Mouse (Mus musculus) liver, postnatal 0 days (tissue): Measurements from ENCODE around the gene Fxyd5. TPM values are rescaled to one million over a fixed set of nuclear protein-coding genes. Genes with fewer than 3 reads are reported as not detected.
A peak's percentile ranks its signal among the peaks of the same experiment; 100 is the strongest.

Source experiments
- ATAC-seq: fragments of 200-750 bp; cut with Nextera tagmentation; 2 replicates; pipeline ENCODE4 v1.8.0; 2017; ENCODE audit warnings: mild to moderate bottlenecking, moderate library complexity
- DNase-seq: peaks from one replicate; pipeline ENCODE4 v3.0.0-alpha.2; 2016
- H3K27ac ChIP-seq: fragments of 300-500 bp; sonication (generic); 2 replicates; pipeline ENCODE4 v1.5.1; 2014; ENCODE audit warnings: antibody characterized with exemption, moderate library complexity, mild to moderate bottlenecking, low read depth
- H3K27me3 ChIP-seq: fragments of 300-500 bp; sonication (generic); 2 replicates; pipeline ENCODE4 v1.6.1; 2014; ENCODE audit warnings: low read length, control low read depth, mixed read lengths; ENCODE audit not compliant: insufficient read depth
- H3K36me3 ChIP-seq: fragments of 300-500 bp; sonication (generic); replicated peaks from 2 replicates; pipeline ENCODE4 v1.6.1; 2014; ENCODE audit warnings: mild to moderate bottlenecking, control low read depth, low read length, moderate library complexity, mixed read lengths; ENCODE audit not compliant: insufficient read depth
- H3K4me1 ChIP-seq: fragments of 300-500 bp; sonication (generic); 2 replicates; pipeline ENCODE4 v1.6.1; 2014; ENCODE audit warnings: antibody characterized with exemption, mild to moderate bottlenecking, control low read depth; ENCODE audit not compliant: insufficient read depth
- H3K4me2 ChIP-seq: fragments of 300-500 bp; sonication (generic); 2 replicates; pipeline ENCODE4 v1.6.1; 2014; ENCODE audit warnings: low read depth, mild to moderate bottlenecking, low read length, moderate library complexity, mixed read lengths
- H3K4me3 ChIP-seq: fragments of 300-500 bp; sonication (generic); 2 replicates; pipeline ENCODE4 v1.5.1; 2014; ENCODE audit warnings: low read depth, low read length
- H3K9ac ChIP-seq: fragments of 300-500 bp; sonication (generic); replicated peaks from 2 replicates; pipeline ENCODE4 v1.6.1; 2014; ENCODE audit warnings: mild to moderate bottlenecking, moderate library complexity
- H3K9me3 ChIP-seq: fragments of 300-500 bp; sonication (generic); 2 replicates; pipeline ENCODE4 v1.6.1; 2016; ENCODE audit warnings: mild to moderate bottlenecking, control low read depth, low read length, mixed read lengths
- CTCF ChIP-seq: sonication (generic); IDR thresholded peaks from 2 replicates; pipeline ENCODE4 v1.5.1; 2016; ENCODE audit warnings: antibody characterized with exemption, low read depth
- EP300 ChIP-seq: IDR thresholded peaks from 2 replicates; pipeline ENCODE4 v1.6.1; 2016; ENCODE audit warnings: antibody characterized with exemption, low read depth, mild to moderate bottlenecking
- WGBS: fragments of 180-500 bp; shearing (Covaris S2); extraction: QIAGEN DNeasy Blood & Tissue Kit; methylation state at CpG from one replicate; pipeline ENCODE4 v1.1.7; 2014; ENCODE audit not compliant: insufficient replicate concordance; 5-methylcytosine and 5-hydroxymethylcytosine counted together
- polyA plus RNA-seq: library from polyadenylated mRNA; unstranded; fragments of >200 nt; fragmentation: Nextera tagmentation; extraction: Ambion mirVana; gene quantifications from 2 replicates; pipeline ENCODE4 v1.2.1, GENCODE M21; 2015

Fxyd5 gene
- polyA plus RNA-seq, 1 experiment from 2014 or later: 29.4 TPM

GRCm38 (mm10) chr7:31084140-31084539 is 41.9 kb upstream of the Fxyd5 start:
- DNase-seq: no peak
- H3K4me3 ChIP-seq: no peak overlapping the region
- no peak for ATAC-seq

GRCm38 (mm10) chr7:31082831-31083588 is 40.7 kb upstream of the Fxyd5 start:
- WGBS: 70% methylated on average over 14 of the region's 14 CpGs
- peak; percentile 50; the same call in 1 of the 2 replicates for ATAC-seq
- Histone ChIP-seq H3K27me3 (no peaks in the 10 kb centered on the region), H3K9ac (no peak overlapping the region), H3K4me1 (peaks cover 17% of the 10 kb centered on the region), H3K27ac (peak overlapping the region; percentile 53; the same call in 1 of the 2 replicates), H3K4me2 (no peak overlapping the region), H3K4me3 (no peak overlapping the region), H3K9me3 (no peaks in the 10 kb centered on the region), H3K36me3 (no peaks in the 10 kb centered on the region)
- DNase-seq: no peak
- TF ChIP-seq EP300 (no peak), CTCF (no peak)

More at GRCm38 (mm10) chr7:31084140-31084539, 41.9 kb upstream of the Fxyd5 start:
- Histone ChIP-seq H3K27me3 (no peaks in the 10 kb centered on the region), H3K27ac (peak overlapping the region; percentile 53), H3K9ac (no peak overlapping the region), H3K9me3 (no peaks in the 10 kb centered on the region), H3K4me2 (no peak overlapping the region), H3K36me3 (no peaks in the 10 kb centered on the region), H3K4me1 (peaks cover 23% of the 10 kb centered on the region)
- WGBS: 51% methylated on average over 9 of the region's 9 CpGs
- TF ChIP-seq EP300: no peak
- no peak for TF ChIP-seq CTCF

GRCm38 (mm10) chr7:31082106-31082505 is 39.8 kb upstream of the Fxyd5 start:
- no peaks in the 10 kb centered on the region for H3K27me3 ChIP-seq
- no peak overlapping the region for H3K27ac ChIP-seq
- H3K36me3 ChIP-seq: no peaks in the 10 kb centered on the region
- H3K9ac ChIP-seq: no peak overlapping the region
- ATAC-seq (no peak), DNase-seq (no peak)
- no peak for TF ChIP-seq EP300
- no peak for TF ChIP-seq CTCF
- no peak overlapping the region for H3K4me2 ChIP-seq
- peaks cover 15% of the 10 kb centered on the region for H3K4me1 ChIP-seq
- H3K9me3 ChIP-seq: no peaks in the 10 kb centered on the region
- H3K4me3 ChIP-seq: no peak overlapping the region

DNA sequence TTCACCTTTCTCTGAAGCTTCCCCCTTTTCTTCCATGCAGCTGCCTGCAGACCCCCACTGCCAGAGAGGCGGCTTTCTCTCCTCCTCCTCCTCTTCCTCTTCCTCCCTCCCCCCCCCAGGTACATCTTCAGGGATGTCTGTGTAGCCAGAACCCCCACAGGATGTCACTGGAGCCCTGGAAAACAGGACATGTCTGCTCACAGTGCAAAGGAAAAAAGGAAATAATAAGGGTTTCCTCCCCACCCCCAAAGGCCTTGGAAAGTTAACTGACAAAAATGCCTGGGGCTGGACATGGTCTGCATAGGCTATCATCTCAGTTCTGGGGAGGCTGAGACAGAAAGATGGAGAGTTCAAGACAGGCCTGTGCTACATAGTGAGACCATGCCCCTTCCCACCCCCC is 38.8 kb upstream of the Fxyd5 start:
- peaks cover 15% of the 10 kb centered on the region for H3K4me1 ChIP-seq
- TF ChIP-seq CTCF: no peak
- no peak for TF ChIP-seq EP300
- H3K4me3 ChIP-seq: no peak overlapping the region
- 47% methylated on average over 1 of the region's 1 CpGs for WGBS
- no peak overlapping the region for H3K9ac ChIP-seq
- no peaks in the 10 kb centered on the region for H3K36me3 ChIP-seq
- no peak overlapping the region for H3K27ac ChIP-seq
- no peaks in the 10 kb centered on the region for H3K9me3 ChIP-seq
- ATAC-seq: no peak
- H3K4me2 ChIP-seq: no peak overlapping the region
- no peak for DNase-seq
- H3K27me3 ChIP-seq: no peaks in the 10 kb centered on the region

GRCm38 (mm10) chr7:31080611-31081010 is 38.3 kb upstream of the Fxyd5 start:
- Histone ChIP-seq H3K9me3 (no peaks in the 10 kb centered on the region), H3K27ac (no peak overlapping the region), H3K4me2 (no peak overlapping the region), H3K9ac (no peak overlapping the region), H3K4me1 (peaks cover 15% of the 10 kb centered on the region), H3K36me3 (no peaks in the 10 kb centered on the region), H3K27me3 (no peaks in the 10 kb centered on the region), H3K4me3 (no peak overlapping the region)
- WGBS: 68% methylated on average over 3 of the region's 3 CpGs
- ATAC-seq (no peak), DNase-seq (no peak)
- no peak for TF ChIP-seq CTCF
- no peak for TF ChIP-seq EP300

GRCm38 (mm10) chr7:31079670-31080069 is 37.4 kb upstream of the Fxyd5 start:
- peak; percentile 63 for ATAC-seq
- Histone ChIP-seq H3K9ac (no peak overlapping the region), H3K4me2 (no peak overlapping the region), H3K27me3 (no peaks in the 10 kb centered on the region), H3K9me3 (no peaks in the 10 kb centered on the region), H3K36me3 (no peaks in the 10 kb centered on the region), H3K4me3 (no peak overlapping the region), H3K4me1 (peaks cover 11% of the 10 kb centered on the region), H3K27ac (no peak overlapping the region)
- TF ChIP-seq EP300 (no peak), CTCF (no peak)
- DNase-seq: no peak
- WGBS: 73% methylated on average over 8 of the region's 8 CpGs

GRCm38 (mm10) chr7:31077885-31078445 is 35.7 kb upstream of the Fxyd5 start:
- no peak overlapping the region for H3K4me3 ChIP-seq
- peaks cover 4% of the 10 kb centered on the region for H3K4me1 ChIP-seq
- 47% methylated on average over 5 of the region's 5 CpGs for WGBS
- DNase-seq: no peak
- no peak overlapping the region for H3K27ac ChIP-seq
- H3K27me3 ChIP-seq: no peaks in the 10 kb centered on the region
- TF ChIP-seq EP300 (no peak), CTCF (peak; percentile 81)
- H3K9me3 ChIP-seq: no peaks in the 10 kb centered on the region
- no peaks in the 10 kb centered on the region for H3K36me3 ChIP-seq
- ATAC-seq: peak; percentile 30; the same call in 1 of the 2 replicates
- H3K4me2 ChIP-seq: no peak overlapping the region
- H3K9ac ChIP-seq: no peak overlapping the region
